Mouse (Mus musculus): Measurements from ENCODE around the gene Gimap3.

Gimap3 gene

GRCm38 (mm10) chr6:48770696-48771095, at the start of gene Gimap3:
Gene Gimap3 (minus strand): TSS chr6:48770851.
- DNase-seq (ENCODE audit: low spot score in 2 of 2): no peak

DNA sequence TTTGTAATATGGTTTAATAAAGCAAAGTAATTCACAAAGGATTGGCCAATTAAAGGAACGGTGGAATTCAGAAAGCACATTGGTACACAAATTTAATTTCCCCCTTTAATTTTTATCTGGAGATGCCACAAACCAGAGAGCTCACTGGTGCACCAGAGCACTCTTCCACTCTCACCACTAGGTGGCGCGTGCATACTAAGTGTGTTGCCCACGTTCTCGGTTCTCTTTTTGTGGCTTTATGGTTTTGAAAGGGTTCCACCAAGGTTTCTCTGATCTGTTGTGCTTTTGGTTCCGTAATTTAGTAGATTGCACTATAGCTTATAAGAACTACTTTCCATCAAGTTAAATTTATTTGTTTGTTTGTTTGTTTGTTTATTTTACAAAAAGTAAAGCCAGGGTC, 47.2 kb upstream of the Gimap3 start:
- DNase-seq (ENCODE audit: low spot score in 2 of 2): peak; percentile 26 to 49

GRCm38 (mm10) chr6:48815013-48815412, 44.4 kb upstream of the Gimap3 start:
- DNase-seq (ENCODE audit: low spot score in 2 of 2): no peak

GRCm38 (mm10) chr6:48809494-48810219, 39.0 kb upstream of the Gimap3 start:
- DNase-seq (ENCODE audit: low spot score in 2 of 2): no peak

DNA sequence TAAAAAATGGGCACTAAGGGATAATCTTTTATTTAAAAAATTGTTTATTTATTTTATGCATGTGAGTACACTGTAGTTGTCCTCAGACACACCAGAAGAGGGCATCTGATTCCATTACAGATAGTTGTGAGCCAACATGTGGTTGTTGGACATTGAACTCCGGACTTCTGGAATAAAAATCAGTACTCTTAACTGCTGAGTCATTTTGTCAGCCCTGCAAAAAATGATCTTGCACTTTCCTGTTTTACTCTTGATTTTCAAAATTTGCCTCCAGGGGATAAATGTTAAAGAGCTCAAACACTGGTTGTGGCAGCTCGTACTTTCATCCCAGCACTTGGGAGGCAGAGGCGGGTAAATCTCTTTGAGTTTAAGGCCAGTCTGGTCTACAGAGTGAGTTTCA, 36.1 kb upstream of the Gimap3 start:
- DNase-seq (ENCODE audit: low spot score in 2 of 2): no peak

DNA sequence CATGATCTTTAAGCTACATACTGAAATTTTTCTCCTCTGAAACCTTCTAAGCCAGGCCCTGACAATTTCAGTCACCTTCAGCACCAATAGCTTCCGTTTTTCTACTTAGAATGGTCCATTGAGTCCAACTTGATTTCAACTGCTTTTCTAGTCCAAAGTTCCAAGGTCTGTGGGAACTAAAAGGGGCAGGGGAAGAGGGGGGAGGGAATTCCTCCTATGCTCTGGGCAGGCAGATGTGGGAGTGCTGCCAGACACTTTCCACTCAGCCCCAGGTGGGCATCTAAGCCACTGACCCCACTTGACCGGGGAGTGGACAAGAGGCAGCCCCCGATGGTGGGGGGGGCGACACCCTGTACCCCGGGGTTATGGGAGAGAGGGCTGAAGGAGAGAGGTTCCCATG, 33.7 kb upstream of the Gimap3 start:
- DNase-seq (ENCODE audit: low spot score in 2 of 2): no peak

DNA sequence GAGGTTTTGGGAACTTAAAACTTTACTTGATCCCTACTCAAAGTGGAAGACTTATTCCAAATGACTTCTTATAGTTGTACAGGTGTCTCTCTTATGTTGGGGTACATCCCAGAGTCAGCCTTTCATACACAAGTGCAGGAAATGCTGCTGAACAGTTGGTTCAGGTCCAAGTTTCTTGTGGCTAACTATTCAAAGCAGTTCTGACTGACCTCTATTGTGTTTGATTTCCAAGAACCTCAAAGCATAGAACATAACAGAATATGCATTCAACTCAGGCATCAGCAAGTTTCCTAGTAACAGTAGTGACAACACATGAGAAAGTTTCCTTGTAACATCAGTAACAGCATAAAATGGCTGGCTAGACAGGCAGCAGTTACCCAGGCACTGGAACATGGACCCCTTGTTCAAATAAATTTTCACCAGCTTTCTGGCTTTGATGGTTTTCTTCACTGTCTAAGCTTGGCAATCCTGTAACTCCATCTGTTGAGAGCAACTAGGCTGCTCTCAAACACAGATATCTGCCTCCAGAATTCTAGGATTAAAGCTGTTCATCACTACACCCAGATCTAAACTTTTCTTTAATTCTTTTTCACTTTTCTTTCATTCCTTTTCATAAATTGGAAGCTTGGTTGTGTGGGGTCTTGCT, 32.9 kb upstream of the Gimap3 start:
- no peak for DNase-seq (ENCODE audit: low spot score in 2 of 2)

DNA sequence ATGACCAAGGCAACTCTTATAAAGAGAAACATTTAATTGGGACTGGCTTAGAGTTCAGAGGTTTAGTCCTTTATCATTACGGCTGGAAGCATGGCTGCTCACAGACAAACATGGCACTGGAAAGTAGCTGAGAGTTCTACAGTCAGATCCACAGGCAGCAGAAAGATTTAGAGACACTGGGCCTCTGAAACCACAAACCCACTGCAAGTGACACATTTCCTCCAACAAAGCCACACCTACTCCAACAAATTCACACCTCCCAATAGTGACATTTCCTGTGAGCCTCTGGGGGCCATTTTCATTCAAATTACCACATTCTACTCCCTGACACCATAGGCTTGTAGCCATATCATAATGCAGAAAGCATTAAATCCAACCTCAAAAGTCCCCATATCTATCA, 31.2 kb upstream of the Gimap3 start:
- no peak for DNase-seq (ENCODE audit: low spot score in 2 of 2)

- DNase-seq (ENCODE audit: low spot score in 2 of 2): no peak
These were observed 17.2 kb upstream of the Gimap3 start for GRCm38 (mm10) chr6:48787867-48788266.

GRCm38 (mm10) chr6:48785601-48786000, 14.9 kb upstream of the Gimap3 start:
- no peak for DNase-seq (ENCODE audit: low spot score in 2 of 2)

DNA sequence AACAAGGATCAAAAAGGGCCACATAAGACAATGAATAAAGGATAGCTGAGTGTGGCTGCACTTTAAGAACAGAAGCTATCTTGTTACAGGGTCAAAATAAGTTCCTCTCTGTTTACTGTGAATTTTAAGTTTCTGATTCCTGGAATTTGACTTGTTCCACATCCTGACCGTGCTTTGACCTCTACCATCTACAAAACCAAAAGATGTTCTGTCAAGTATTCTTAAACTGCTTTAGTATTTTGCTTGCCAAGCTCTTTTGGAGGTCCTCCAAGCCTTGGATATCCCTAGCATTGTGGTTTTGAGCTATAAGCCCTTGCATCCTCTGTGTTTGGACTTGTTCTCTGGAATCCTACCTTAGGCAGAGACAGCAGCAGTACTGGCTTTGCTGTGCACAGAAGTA, 14.5 kb upstream of the Gimap3 start:
- peak in 1 of 2 experiments; percentile 24 for DNase-seq (ENCODE audit: low spot score in 2 of 2)

DNA sequence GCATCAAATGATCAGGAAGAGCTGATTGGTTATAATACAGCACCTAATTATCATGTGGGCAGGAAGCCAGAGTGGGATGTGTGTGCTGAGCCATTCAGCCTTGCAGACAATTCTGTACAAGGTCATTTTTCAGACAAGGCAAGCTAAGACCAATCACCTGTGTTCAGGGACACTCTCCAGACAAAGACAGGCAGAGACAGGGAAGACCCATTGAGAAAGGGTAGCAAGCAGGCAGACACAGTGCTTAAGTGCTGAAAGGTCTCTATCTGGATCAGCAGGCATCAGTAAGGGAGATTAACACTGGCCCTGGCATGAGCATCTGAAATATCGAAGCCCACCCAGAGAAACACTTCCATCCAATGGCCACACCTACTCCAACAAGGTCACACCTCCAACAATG, 13.8 kb upstream of the Gimap3 start:
- no peak for DNase-seq (ENCODE audit: low spot score in 2 of 2)

DNA sequence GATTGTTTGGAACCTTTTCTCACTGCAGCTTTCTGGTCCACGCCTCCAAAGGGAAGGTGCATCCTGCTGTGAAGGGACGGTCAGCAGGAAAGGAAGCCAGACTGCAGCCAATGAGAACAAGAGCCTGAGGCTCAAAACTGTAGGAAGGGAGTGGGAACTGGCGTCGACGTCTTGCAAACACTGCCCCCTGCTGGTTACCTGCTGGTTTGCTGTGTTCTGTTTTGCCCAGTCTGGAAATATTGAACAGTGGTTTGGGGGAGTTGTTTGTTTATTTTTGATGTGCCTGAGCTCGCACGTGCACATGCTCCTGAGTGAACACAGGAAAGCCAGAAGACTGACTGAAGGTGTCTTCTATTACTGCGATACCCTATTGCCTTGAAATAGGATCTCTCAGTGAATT, 1.4 kb upstream of the Gimap3 start:
- peak; percentile 62 for DNase-seq (ENCODE audit: low spot score in 2 of 2)

- DNase-seq (ENCODE audit: low spot score in 2 of 2): no peak
These were observed 1.7 kb downstream of the Gimap3 start for GRCm38 (mm10) chr6:48768933-48769332.

DNA sequence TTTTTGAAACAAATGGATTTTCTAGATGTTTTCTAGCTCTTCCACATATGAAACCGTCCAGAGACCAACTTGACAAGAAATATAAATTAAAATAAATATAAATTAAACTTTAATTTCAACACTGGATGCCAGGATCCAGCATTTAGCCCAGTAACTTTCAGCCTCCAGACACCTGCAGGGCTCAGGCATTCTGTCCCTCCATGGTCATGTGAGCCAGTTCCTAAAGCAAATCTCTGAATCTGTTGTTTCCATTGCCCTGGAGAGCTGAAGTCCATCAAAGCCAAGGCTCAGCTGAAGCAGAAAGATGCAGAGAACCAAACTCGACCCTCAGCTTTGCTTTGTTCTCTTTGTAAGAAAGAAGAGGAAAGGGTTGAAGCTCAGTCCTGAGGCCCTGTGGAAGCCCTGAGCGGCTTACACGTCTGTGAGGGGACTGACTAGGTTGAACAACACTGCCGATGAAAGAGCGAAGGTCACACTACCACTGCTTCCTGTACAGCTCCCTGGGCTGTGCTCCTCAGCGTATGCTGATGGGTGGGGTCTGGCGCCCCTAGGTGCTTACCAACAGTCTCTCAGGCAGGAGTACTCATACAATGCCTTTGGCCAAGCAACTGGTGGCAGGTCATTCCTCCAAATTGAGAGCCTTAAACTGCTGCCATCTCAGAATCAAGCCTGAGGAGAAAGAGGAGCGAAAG, 2.3 kb downstream of the Gimap3 start:
- DNase-seq (ENCODE audit: low spot score in 2 of 2): no peak

- DNase-seq (ENCODE audit: low spot score in 2 of 2): no peak
These were observed 6.2 kb downstream of the Gimap3 start for GRCm38 (mm10) chr6:48764496-48764895.

GRCm38 (mm10) chr6:48763567-48764270, 6.9 kb downstream of the Gimap3 start:
- DNase-seq (ENCODE audit: low spot score in 2 of 2): no peak

DNA sequence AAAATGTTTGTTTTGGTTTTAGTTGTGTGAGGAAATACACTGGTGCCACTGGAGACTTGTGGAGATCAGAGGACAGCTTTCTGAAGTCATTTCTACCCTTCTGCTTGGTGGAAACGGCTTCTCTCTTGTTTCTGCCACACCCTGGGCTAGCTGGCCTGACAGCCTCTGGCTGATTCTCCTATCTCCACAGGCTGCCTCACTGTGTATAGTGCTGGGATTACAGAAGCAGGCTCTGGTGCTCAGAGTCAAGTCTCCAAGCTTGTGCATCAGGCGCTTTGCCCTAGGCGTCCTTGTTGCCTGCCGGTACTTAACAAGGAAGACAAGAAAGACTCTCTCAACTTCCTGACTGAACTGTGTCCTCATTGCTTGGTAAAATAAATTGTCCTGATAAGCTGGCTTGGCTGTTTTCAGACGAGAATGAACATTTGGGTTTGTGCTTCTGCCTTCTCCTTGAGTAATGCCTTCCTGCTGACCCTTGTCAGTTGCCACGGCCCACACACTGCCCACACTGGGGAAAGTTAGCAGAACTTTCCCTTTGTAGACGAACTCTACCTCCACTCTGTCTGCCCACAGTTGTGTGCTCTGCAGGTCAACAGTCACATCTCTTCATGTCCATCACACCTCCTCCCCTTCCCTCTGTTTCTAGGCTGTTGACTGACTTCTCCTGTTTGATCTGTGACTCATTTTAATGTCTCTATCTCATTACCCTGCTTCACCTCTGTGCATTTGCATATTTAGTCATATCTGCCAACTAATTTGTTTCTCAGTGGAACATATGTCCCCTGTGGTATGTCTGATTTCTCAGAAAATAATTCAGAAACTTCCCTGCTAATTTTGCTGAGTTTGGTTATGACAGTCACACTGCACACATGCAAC, 23.3 kb downstream of the Gimap3 start:
- no peak for DNase-seq (ENCODE audit: low spot score in 2 of 2)

- no peak for DNase-seq (ENCODE audit: low spot score in 2 of 2)
These were observed 24.4 kb downstream of the Gimap3 start, which contains the start of gene Gimap5 for GRCm38 (mm10) chr6:48745959-48746889. Gene Gimap5 (plus strand): TSS chr6:48746197.

- DNase-seq (ENCODE audit: low spot score in 2 of 2): no peak
These were observed 25.2 kb downstream of the Gimap3 start for GRCm38 (mm10) chr6:48745490-48745889.
